Mouse (Mus musculus): ENCODE results near the gene Cdh19. TPM values are rescaled to one million over a fixed set of nuclear protein-coding genes. Genes with fewer than 3 reads are reported as not detected.
A peak's percentile ranks its signal among the peaks of the same experiment; 100 is the strongest.

The Cdh19 gene
- 0.09 and 0.11 TPM in 2 replicates for polyA plus RNA-seq (2015; fragmentation: Nextera tagmentation; extraction: Ambion mirVana)

- Histone ChIP-seq H3K27me3 (no peaks in the 10 kb centered on the region), H3K4me3 (no peak within 1 kb of the TSS), H3K36me3 (no peaks in the 10 kb centered on the region), H3K4me1 (no peaks in the 10 kb centered on the region), H3K4me2 (replicated peaks) (no peak within 1 kb of the TSS), H3K27ac (replicated peaks) (no peak within 1 kb of the TSS), H3K9me3 (no peaks in the 10 kb centered on the region), H3K9ac (replicated peaks) (no peak within 1 kb of the TSS)
- ATAC-seq (replicated peaks): no peak
- WGBS: 6% methylated on average over 2 of the region's 2 CpGs
Measured at GRCm38 (mm10) chr1:110977484-110977883, at the start of gene Cdh19. Gene Cdh19, minus strand, starts transcription at chr1:110977584.

- no peak for ATAC-seq (replicated peaks)
- no peak overlapping the region for H3K27ac ChIP-seq (replicated peaks)
- 0 out of 2 replicates have a peak, but pooled peaks cover 3% of the 10 kb centered on the region for H3K4me1 ChIP-seq
- H3K9me3 ChIP-seq: no peaks in the 10 kb centered on the region
- 16% methylated on average over 3 of the region's 3 CpGs for WGBS
- no peak overlapping the region for H3K9ac ChIP-seq (replicated peaks)
- H3K27me3 ChIP-seq: no peaks in the 10 kb centered on the region
- H3K4me2 ChIP-seq (replicated peaks): no peak overlapping the region
- no peak overlapping the region for H3K4me3 ChIP-seq
- H3K36me3 ChIP-seq: no peaks in the 10 kb centered on the region
Measured at GRCm38 (mm10) chr1:111020434-111021060, 43.2 kb upstream of the Cdh19 start.

- 0 out of 2 replicates have a peak, but pooled peaks cover 3% of the 10 kb centered on the region for H3K4me1 ChIP-seq
- no peak overlapping the region for H3K9ac ChIP-seq (replicated peaks)
- no peaks in the 10 kb centered on the region for H3K36me3 ChIP-seq
- ATAC-seq (replicated peaks): peak; percentile 64; the same call in 1 of the 2 replicates
- no peaks in the 10 kb centered on the region for H3K27me3 ChIP-seq
- no peak overlapping the region for H3K27ac ChIP-seq (replicated peaks)
- no peak overlapping the region for H3K4me3 ChIP-seq
- H3K4me2 ChIP-seq (replicated peaks): no peak overlapping the region
- H3K9me3 ChIP-seq: no peaks in the 10 kb centered on the region
Measured at GRCm38 (mm10) chr1:111017640-111018039, 40.3 kb upstream of the Cdh19 start.

GRCm38 (mm10) chr1:110989824-110990223, 12.4 kb upstream of the Cdh19 start:
- no peak overlapping the region for H3K4me2 ChIP-seq (replicated peaks)
- H3K27me3 ChIP-seq: no peaks in the 10 kb centered on the region
- H3K4me3 ChIP-seq: no peak overlapping the region
- no peaks in the 10 kb centered on the region for H3K9me3 ChIP-seq
- H3K36me3 ChIP-seq: no peaks in the 10 kb centered on the region
- ATAC-seq (replicated peaks): no peak
- H3K27ac ChIP-seq (replicated peaks): no peak overlapping the region
- no peak overlapping the region for H3K9ac ChIP-seq (replicated peaks)
- H3K4me1 ChIP-seq: no peaks in the 10 kb centered on the region

- no peaks in the 10 kb centered on the region for H3K27me3 ChIP-seq
- H3K27ac ChIP-seq (replicated peaks): no peak overlapping the region
- WGBS: 83% methylated on average over 2 of the region's 2 CpGs
- no peak overlapping the region for H3K4me3 ChIP-seq
- no peaks in the 10 kb centered on the region for H3K36me3 ChIP-seq
- no peaks in the 10 kb centered on the region for H3K4me1 ChIP-seq
- H3K9ac ChIP-seq (replicated peaks): no peak overlapping the region
- no peak for ATAC-seq (replicated peaks)
- H3K4me2 ChIP-seq (replicated peaks): no peak overlapping the region
- H3K9me3 ChIP-seq: no peaks in the 10 kb centered on the region
Measured at GRCm38 (mm10) chr1:110969201-110969600, 8.2 kb downstream of the Cdh19 start.

GRCm38 (mm10) chr1:110909752-110910151, 67.6 kb downstream of the Cdh19 start:
- Histone ChIP-seq H3K27ac (replicated peaks) (no peak overlapping the region), H3K4me1 (no peaks in the 10 kb centered on the region), H3K9me3 (no peaks in the 10 kb centered on the region), H3K36me3 (no peaks in the 10 kb centered on the region), H3K27me3 (no peaks in the 10 kb centered on the region), H3K4me2 (replicated peaks) (no peak overlapping the region), H3K4me3 (no peak overlapping the region), H3K9ac (replicated peaks) (no peak overlapping the region)
- no peak for ATAC-seq (replicated peaks)
- 83% methylated on average over 1 of the region's 1 CpGs for WGBS

- WGBS: 83% methylated on average over 1 of the region's 1 CpGs
- no peak overlapping the region for H3K9ac ChIP-seq (replicated peaks)
- no peaks in the 10 kb centered on the region for H3K36me3 ChIP-seq
- no peaks in the 10 kb centered on the region for H3K9me3 ChIP-seq
- no peaks in the 10 kb centered on the region for H3K4me1 ChIP-seq
- no peak overlapping the region for H3K4me3 ChIP-seq
- ATAC-seq (replicated peaks): no peak
- H3K27ac ChIP-seq (replicated peaks): no peak overlapping the region
- H3K27me3 ChIP-seq: no peaks in the 10 kb centered on the region
- no peak overlapping the region for H3K4me2 ChIP-seq (replicated peaks)
Measured at GRCm38 (mm10) chr1:110909218-110909617, 68.2 kb downstream of the Cdh19 start.

- Histone ChIP-seq H3K27me3 (no peaks in the 10 kb centered on the region), H3K9ac (replicated peaks) (no peak overlapping the region), H3K36me3 (no peaks in the 10 kb centered on the region), H3K4me3 (no peak overlapping the region), H3K9me3 (no peaks in the 10 kb centered on the region), H3K4me1 (no peaks in the 10 kb centered on the region), H3K27ac (replicated peaks) (no peak overlapping the region), H3K4me2 (replicated peaks) (no peak overlapping the region)
- WGBS: 59% methylated on average over 2 of the region's 2 CpGs
- no peak for ATAC-seq (replicated peaks)
Measured at GRCm38 (mm10) chr1:110904266-110904665, 73.1 kb downstream of the Cdh19 start.
